Mouse (Mus musculus): ENCODE measurements around the gene Gm10320. TPM values are rescaled to one million over a fixed set of nuclear protein-coding genes. Genes with fewer than 3 reads are reported as not detected.

Gm10320 gene
- polyA plus RNA-seq, 1 experiment from 2014 or later: 2.2 TPM

DNA sequence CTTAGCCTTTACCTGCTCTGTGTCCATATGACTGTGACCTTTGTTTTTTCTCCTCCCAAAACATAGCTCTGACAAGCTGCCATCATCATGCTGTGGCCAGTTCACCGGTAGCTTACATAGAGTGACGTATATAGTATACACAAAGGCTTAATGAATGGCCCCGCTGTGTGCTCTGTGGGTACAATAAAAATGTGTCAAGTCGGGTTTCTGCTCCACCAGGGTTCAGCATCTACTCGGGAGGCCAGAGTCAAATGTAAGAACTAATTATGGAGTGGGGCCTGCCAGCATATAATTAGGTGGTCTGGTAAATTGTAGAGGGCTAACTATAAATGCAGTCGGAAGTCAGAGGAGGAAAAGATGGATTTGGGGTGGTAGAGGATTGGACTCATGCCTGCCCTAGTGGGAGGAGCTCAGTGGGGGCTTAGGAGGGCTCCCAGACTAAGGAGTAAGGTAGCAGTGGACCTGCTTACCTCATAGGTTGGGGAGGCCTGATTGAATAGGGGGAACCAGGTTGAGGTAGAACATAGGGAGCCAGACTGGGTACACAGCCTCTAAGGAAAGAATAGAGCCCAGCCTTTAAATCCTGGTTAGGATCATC is 32.0 kb upstream of the Gm10320 start:
- no peak overlapping the region for H3K27ac ChIP-seq (replicated peaks)
- H3K4me3 ChIP-seq (replicated peaks): no peak overlapping the region
- no peak overlapping the region for H3K4me2 ChIP-seq (replicated peaks)
- H3K27me3 ChIP-seq: no peaks in the 10 kb centered on the region
- WGBS: 57% methylated on average over 6 of the region's 6 CpGs
- no peak overlapping the region for H3K9ac ChIP-seq
- H3K4me1 ChIP-seq: no peaks in the 10 kb centered on the region
- 0 out of 2 replicates have a peak, but pooled peaks cover 4% of the 10 kb centered on the region for H3K9me3 ChIP-seq (replicated peaks)
- peak; percentile 54; the same call in 1 of the 2 replicates for ATAC-seq (ENCODE audit: insufficient number of reproducible peaks, low FRiP score, low TSS enrichment, low read depth)
- no peaks in the 10 kb centered on the region for H3K36me3 ChIP-seq

DNA sequence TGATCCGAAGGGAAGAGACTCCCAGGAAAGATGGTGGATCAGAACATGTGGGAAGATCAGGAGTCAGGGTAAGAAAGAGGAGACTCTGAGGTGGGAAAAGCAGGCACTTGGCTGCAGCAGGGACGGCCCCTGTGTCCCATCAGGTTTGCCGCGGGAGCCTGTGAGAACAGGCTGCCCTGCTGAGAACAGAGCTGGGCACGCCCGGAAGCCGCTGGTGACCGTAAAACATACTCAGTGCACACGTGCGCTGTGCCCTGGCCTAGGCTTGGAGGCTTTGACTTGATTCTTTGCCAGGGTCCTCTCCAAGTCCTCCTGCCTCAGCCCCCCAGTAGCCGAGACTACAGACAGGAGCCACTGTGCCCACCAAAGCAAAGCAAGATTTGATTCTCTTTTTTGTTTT is 26.5 kb upstream of the Gm10320 start:
- H3K9ac ChIP-seq: no peak overlapping the region
- peaks cover 11% of the 10 kb centered on the region; the same call in 1 of the 2 replicates for H3K4me1 ChIP-seq
- no peak overlapping the region for H3K27ac ChIP-seq (replicated peaks)
- 0 out of 2 replicates have a peak, but pooled peaks cover 4% of the 10 kb centered on the region for H3K9me3 ChIP-seq (replicated peaks)
- no peak for ATAC-seq (ENCODE audit: insufficient number of reproducible peaks, low FRiP score, low TSS enrichment, low read depth)
- no peak overlapping the region for H3K4me3 ChIP-seq (replicated peaks)
- H3K36me3 ChIP-seq: no peaks in the 10 kb centered on the region
- H3K4me2 ChIP-seq (replicated peaks): 0 out of 2 replicates have a peak overlapping the region, but pooled peaks have one; percentile 2
- H3K27me3 ChIP-seq: no peaks in the 10 kb centered on the region
- 19% methylated on average over 11 of the region's 11 CpGs for WGBS

DNA sequence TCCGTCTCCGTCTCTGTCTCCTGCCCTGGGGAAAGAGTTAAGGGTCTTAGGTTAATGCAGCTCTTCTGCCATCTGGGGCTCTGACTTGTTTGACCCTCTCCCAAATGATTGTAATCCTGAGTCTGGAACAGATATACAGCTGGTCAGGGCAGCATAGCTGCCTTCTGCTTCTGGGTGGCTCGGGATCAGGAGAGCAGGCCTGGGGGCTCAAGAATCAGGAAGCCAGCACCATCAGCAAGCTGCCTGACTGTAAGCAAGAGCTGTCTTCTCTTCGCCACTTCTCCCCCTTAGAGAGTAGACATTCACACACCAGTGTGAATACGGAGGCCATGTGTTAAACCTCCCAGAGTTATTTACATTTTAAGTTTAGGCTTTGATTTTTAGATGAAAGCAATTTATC is 25.9 kb upstream of the Gm10320 start:
- Histone ChIP-seq H3K4me3 (replicated peaks) (no peak overlapping the region), H3K27me3 (no peaks in the 10 kb centered on the region), H3K4me2 (replicated peaks) (peak overlapping the region; percentile 1; the same call in 1 of the 2 replicates), H3K9me3 (replicated peaks) (0 out of 2 replicates have a peak, but pooled peaks cover 4% of the 10 kb centered on the region), H3K4me1 (peaks cover 11% of the 10 kb centered on the region; the same call in 1 of the 2 replicates), H3K36me3 (no peaks in the 10 kb centered on the region), H3K9ac (no peak overlapping the region), H3K27ac (replicated peaks) (no peak overlapping the region)
- no peak for ATAC-seq (ENCODE audit: insufficient number of reproducible peaks, low FRiP score, low TSS enrichment, low read depth)
- WGBS: 25% methylated on average over 5 of the region's 5 CpGs

DNA sequence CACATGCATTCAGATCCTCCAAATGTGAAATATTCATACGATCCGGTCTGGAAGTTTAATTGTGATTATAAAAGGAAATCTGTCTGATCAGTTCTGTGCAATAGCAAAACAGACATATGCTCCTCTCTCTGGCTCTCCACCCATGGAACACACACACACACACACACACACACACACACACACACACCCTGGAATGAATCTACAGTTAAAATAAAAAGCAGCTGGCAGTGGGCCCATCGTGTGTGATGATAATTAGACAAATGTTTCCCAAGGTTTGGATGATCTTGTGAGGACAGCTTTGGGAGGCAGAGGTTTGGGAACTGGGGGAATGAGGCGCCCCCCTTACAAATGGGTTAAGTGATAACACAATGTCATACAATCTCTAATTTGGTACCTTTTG is 25.2 kb upstream of the Gm10320 start:
- Histone ChIP-seq H3K9ac (no peak overlapping the region), H3K4me2 (replicated peaks) (peak overlapping the region; percentile 1; the same call in 1 of the 2 replicates), H3K27me3 (no peaks in the 10 kb centered on the region), H3K27ac (replicated peaks) (no peak overlapping the region), H3K9me3 (replicated peaks) (no peaks in the 10 kb centered on the region), H3K4me1 (peaks cover 11% of the 10 kb centered on the region; the same call in 1 of the 2 replicates), H3K36me3 (no peaks in the 10 kb centered on the region), H3K4me3 (replicated peaks) (no peak overlapping the region)
- WGBS: 36% methylated on average over 4 of the region's 4 CpGs
- ATAC-seq (ENCODE audit: insufficient number of reproducible peaks, low FRiP score, low TSS enrichment, low read depth): no peak

DNA sequence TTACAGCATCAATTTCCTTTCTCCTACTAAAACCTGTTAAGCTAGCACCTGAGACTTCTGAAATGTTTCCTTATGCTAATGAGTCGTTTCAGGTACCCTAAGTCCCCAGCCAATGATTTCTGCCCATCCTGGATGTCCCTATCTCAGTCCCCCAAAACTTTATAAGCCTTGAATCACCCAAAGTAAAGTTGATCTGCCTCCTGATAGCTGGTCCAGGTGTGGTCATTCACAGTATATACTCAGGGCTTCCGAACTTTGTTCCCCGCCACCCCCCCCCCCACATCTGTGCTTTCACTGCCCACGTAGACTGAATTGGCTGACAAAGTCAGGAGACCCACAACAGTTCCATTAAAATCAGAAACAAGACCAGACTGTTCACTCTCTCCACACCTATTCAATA is 20.3 kb upstream of the Gm10320 start:
- H3K4me3 ChIP-seq (replicated peaks): no peak overlapping the region
- 0 out of 2 replicates have a peak, but pooled peaks cover 4% of the 10 kb centered on the region for H3K4me1 ChIP-seq
- no peak for ATAC-seq (ENCODE audit: insufficient number of reproducible peaks, low FRiP score, low TSS enrichment, low read depth)
- H3K4me2 ChIP-seq (replicated peaks): no peak overlapping the region
- H3K9ac ChIP-seq: no peak overlapping the region
- no peak overlapping the region for H3K27ac ChIP-seq (replicated peaks)
- H3K27me3 ChIP-seq: peaks cover 12% of the 10 kb centered on the region
- H3K36me3 ChIP-seq: no peaks in the 10 kb centered on the region
- WGBS: 82% methylated on average over 4 of the region's 4 CpGs
- H3K9me3 ChIP-seq (replicated peaks): no peaks in the 10 kb centered on the region

DNA sequence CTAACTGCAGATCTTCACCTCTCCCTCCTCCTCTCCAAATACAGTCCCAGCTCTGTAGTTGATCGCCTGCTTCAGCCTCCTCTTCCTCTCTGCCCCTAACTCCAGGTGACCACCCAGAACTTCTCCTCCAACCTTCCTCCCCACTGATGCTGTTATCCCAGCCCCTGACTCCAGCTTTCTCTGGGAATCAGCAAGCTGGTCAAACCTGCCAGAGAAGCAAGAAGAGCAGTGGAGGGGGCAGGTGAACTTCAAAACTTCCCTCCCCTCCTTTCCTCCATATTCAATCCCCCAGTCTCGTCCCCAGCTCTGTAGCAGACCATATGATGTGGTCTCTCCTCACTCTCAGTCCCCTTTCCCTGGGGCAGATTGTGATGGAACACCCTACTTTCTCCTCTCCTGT is 15.9 kb upstream of the Gm10320 start:
- Histone ChIP-seq H3K4me3 (replicated peaks) (no peak overlapping the region), H3K4me2 (replicated peaks) (no peak overlapping the region), H3K27ac (replicated peaks) (no peak overlapping the region), H3K9ac (no peak overlapping the region), H3K27me3 (peaks cover 43% of the 10 kb centered on the region), H3K9me3 (replicated peaks) (no peaks in the 10 kb centered on the region), H3K36me3 (no peaks in the 10 kb centered on the region), H3K4me1 (peaks cover 28% of the 10 kb centered on the region)
- no peak for ATAC-seq (ENCODE audit: insufficient number of reproducible peaks, low FRiP score, low TSS enrichment, low read depth)
- 52% methylated on average over 2 of the region's 2 CpGs for WGBS

DNA sequence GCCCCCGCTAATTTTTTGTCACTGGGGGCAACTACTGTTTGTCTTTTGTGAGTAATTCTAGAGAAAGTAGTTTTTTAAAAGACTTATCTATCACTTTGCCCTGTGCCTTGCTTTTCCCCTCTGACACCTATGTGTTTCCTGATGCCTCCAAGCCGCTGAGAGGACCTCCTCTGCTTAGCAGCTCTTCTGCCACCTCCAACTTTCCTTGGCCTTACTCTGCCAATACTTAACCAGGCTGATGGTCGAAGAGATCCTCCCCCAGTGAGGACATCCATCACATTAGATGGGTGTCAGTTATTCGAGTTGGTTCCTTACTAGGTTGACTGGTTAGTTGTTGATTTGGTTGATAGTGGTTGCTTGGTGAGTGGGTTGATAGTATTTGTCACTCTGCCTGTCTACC is 14.7 kb upstream of the Gm10320 start:
- Histone ChIP-seq H3K4me3 (replicated peaks) (no peak overlapping the region), H3K27me3 (peaks cover 53% of the 10 kb centered on the region), H3K4me2 (replicated peaks) (no peak overlapping the region), H3K9me3 (replicated peaks) (no peaks in the 10 kb centered on the region), H3K36me3 (no peaks in the 10 kb centered on the region), H3K27ac (replicated peaks) (no peak overlapping the region), H3K4me1 (peaks cover 34% of the 10 kb centered on the region), H3K9ac (no peak overlapping the region)
- 38% methylated on average over 4 of the region's 4 CpGs for WGBS
- ATAC-seq (ENCODE audit: insufficient number of reproducible peaks, low FRiP score, low TSS enrichment, low read depth): no peak

DNA sequence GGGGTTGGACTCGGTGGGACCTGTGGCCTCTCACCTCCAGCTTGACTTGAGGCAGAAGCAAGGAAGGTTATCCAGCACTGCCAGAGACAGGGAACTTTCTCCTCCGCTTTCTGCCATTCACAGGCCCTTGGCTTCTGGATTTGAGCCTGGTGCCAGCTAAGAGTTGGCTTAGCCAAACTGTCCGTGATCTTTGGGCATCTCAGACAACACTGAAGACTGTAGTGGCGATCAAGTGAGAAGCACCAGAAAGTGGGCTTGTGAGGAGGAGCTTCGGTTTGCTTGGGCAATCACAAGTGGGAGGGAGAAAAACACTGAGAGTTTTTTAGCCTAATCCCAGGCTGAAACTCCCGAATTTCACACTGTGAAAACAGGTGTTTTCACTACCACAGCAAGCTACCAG is 14.2 kb upstream of the Gm10320 start:
- H3K27ac ChIP-seq (replicated peaks): no peak overlapping the region
- ATAC-seq (ENCODE audit: insufficient number of reproducible peaks, low FRiP score, low TSS enrichment, low read depth): no peak
- no peaks in the 10 kb centered on the region for H3K36me3 ChIP-seq
- no peaks in the 10 kb centered on the region for H3K9me3 ChIP-seq (replicated peaks)
- peaks cover 34% of the 10 kb centered on the region for H3K4me1 ChIP-seq
- H3K27me3 ChIP-seq: peaks cover 58% of the 10 kb centered on the region
- H3K4me2 ChIP-seq (replicated peaks): no peak overlapping the region
- WGBS: 40% methylated on average over 6 of the region's 6 CpGs
- H3K9ac ChIP-seq: no peak overlapping the region
- H3K4me3 ChIP-seq (replicated peaks): no peak overlapping the region

DNA sequence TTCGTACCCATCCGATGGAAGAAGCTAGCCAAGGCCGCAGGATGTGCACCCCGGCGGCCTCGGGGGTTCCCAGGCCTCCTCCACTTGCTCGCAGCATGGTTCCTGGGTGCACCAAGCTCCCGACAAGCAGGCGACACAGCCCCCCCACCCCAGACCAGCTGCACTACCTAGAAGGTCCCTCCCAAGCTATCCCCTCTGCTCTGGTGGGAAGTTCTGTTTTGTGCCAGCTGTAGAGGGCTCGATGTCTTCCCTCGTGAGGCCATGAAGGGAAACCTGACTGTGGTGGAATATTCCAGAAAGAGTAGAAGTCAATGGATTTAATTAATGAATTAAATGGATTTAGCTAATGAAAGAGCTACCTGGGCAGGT is 13.7 kb upstream of the Gm10320 start:
- Histone ChIP-seq H3K27me3 (peaks cover 63% of the 10 kb centered on the region), H3K4me2 (replicated peaks) (peak overlapping the region; percentile 80), H3K9me3 (replicated peaks) (no peaks in the 10 kb centered on the region), H3K36me3 (no peaks in the 10 kb centered on the region), H3K4me3 (replicated peaks) (peak overlapping the region; percentile 46), H3K4me1 (peaks cover 34% of the 10 kb centered on the region), H3K9ac (no peak overlapping the region), H3K27ac (replicated peaks) (no peak overlapping the region)
- 7% methylated on average over 11 of the region's 11 CpGs for WGBS
- no peak for ATAC-seq (ENCODE audit: insufficient number of reproducible peaks, low FRiP score, low TSS enrichment, low read depth)

DNA sequence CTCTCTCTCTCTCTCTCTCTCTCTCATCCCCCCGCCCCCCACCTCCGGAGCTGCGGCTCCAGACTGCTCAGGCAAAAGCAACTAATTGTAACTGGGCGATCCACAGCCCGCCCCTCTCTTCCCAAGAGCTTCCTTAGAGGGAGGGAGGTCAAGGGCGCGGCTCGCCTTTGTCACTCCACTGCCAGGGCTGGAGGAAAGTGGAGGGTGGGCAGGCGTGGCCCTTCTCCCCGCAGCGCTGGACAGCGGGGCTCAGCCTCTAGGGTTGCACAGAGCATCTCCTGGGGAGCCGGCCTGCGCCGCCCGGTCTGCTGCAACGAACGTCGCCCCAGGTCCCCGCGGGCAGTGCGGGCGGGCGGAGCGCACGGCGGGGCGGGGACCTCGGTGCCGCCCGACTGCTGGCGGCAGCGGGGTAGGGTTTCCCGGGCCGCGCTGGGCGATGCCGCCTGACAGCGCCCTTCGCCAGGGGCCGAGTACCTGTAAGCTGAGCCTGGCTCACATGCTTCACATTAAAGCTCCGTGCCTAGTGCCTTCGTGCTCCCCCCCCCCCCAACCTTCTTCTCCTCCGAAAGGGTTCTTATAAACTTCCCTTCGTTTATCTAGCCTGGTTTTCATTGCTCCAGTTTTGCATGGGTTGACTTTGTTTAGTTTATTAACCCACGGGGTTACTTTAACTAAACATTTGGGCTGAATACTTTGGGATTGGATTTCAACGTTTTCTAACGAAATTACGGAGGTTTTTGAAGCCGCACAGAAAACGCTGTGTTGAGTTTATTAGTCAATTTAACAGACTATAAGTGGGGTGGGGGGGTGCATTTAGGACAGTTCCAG is 13.1 kb upstream of the Gm10320 start:
- no peak overlapping the region for H3K9ac ChIP-seq
- H3K4me3 ChIP-seq (replicated peaks): peak overlapping the region; percentile 46
- peak; percentile 81 for ATAC-seq (ENCODE audit: insufficient number of reproducible peaks, low FRiP score, low TSS enrichment, low read depth)
- under 1% methylated on average over 41 of the region's 51 CpGs for WGBS
- H3K36me3 ChIP-seq: no peaks in the 10 kb centered on the region
- H3K4me2 ChIP-seq (replicated peaks): peak overlapping the region; percentile 80
- peak overlapping the region; percentile 79 for H3K27ac ChIP-seq (replicated peaks)
- H3K27me3 ChIP-seq: peaks cover 69% of the 10 kb centered on the region
- H3K4me1 ChIP-seq: peaks cover 34% of the 10 kb centered on the region
- H3K9me3 ChIP-seq (replicated peaks): no peaks in the 10 kb centered on the region

DNA sequence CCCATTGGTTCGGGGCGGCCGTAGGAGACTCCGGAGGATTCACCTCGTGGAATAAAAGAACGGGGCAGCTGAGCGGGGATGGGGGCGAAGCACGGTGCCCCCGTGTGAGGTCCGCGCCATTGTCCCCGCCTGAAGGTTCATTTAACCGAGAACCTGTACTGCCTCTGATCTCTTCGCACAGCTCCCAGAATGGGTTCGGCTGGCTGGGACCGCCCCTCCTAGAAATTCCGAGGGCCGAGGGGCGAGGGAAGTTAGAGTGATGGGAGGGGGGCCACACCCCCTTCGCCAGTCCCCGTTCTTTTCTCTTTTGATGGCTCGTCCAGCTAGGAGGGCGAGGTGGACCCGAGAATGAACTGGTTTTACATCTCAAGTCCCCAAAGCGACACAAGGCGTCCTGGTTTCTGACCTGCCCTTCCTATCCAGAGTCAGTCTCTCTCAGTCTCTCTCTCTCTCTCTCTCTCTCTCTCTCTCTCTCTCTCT is 12.4 kb upstream of the Gm10320 start:
- no peak for ATAC-seq (ENCODE audit: insufficient number of reproducible peaks, low FRiP score, low TSS enrichment, low read depth)
- Histone ChIP-seq H3K9ac (no peak overlapping the region), H3K36me3 (no peaks in the 10 kb centered on the region), H3K27me3 (peaks cover 76% of the 10 kb centered on the region), H3K9me3 (replicated peaks) (no peaks in the 10 kb centered on the region), H3K4me1 (peaks cover 34% of the 10 kb centered on the region), H3K4me3 (replicated peaks) (peak overlapping the region; percentile 46), H3K4me2 (replicated peaks) (peak overlapping the region; percentile 80), H3K27ac (replicated peaks) (peak overlapping the region; percentile 56)
- WGBS: 1% methylated on average over 27 of the region's 27 CpGs
